Mouse (Mus musculus) testis, adult 2 months (tissue): ENCODE results near the gene Mxi1.

ENCODE experiments used
- CTCF ChIP-seq: fragments of 200-500 bp; IDR thresholded peaks from 2 replicates; pipeline ENCODE4 v1.5.1; 2012; ENCODE audit warnings: low read depth, mild to moderate bottlenecking, inconsistent platforms, low read length, moderate library complexity; ENCODE audit not compliant: control insufficient read depth, insufficient read depth, insufficient replicate concordance
- POLR2A ChIP-seq: fragments of 200-500 bp; IDR thresholded peaks from 2 replicates; pipeline ENCODE4 v1.6.1; 2012; ENCODE audit warnings: low read depth, mild to moderate bottlenecking, inconsistent platforms, low read length, moderate library complexity; ENCODE audit not compliant: control insufficient read depth

DNA sequence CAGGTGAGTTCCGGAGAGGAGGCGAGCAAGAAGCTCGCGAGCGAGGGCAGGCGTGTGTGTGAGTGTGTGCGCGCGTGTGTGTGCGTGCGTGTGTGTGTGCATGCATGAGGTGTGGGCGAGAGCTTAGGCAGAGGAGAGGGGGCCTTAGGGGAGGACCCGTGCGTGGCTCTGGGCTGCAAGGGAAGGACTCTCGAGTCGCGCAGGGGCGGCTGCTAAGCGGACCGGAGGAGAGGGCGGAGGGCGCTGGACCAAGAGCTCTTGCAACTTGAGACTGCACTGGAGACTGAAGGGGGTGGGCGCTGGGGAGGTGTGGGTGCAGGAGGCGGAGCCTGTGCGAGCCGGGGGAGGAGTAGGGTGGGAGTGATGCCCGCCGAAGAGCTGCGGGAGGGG lies 19.7 kb downstream of the Mxi1 start:
- TF ChIP-seq CTCF (peak; percentile 25; the same call in 1 of the 2 replicates), POLR2A (no peak)
